Mouse (Mus musculus) A20 (cell line): ENCODE results near the gene Flg2.

Experiments used
- DNase-seq: peaks from one replicate; pipeline ENCODE4 v3.0.0-alpha.2; 2011; ENCODE audit warnings: low read depth, low spot score

The Flg2 gene

GRCm38 (mm10) chr3:93196978-93197377 is at the start of gene Flg2:
Gene Flg2, plus strand, starts transcription at chr3:93197278.
- DNase-seq: no peak

- no peak for DNase-seq
Measured at GRCm38 (mm10) chr3:93162502-93162901, 34.6 kb upstream of the Flg2 start.

GRCm38 (mm10) chr3:93162996-93163592 is 34.0 kb upstream of the Flg2 start:
- no peak for DNase-seq

GRCm38 (mm10) chr3:93180856-93181255 is 16.2 kb upstream of the Flg2 start:
- no peak for DNase-seq

GRCm38 (mm10) chr3:93201955-93202354 is 4.9 kb downstream of the Flg2 start:
- no peak for DNase-seq

- DNase-seq: no peak
Measured at GRCm38 (mm10) chr3:93202499-93202898, 5.4 kb downstream of the Flg2 start.
